Mouse (Mus musculus): ENCODE measurements around the gene 1700017B05Rik. TPM values are rescaled to one million over a fixed set of nuclear protein-coding genes. Genes with fewer than 3 reads are reported as not detected.
"Not testable (repeated sequence)": the region's sequence is repeated elsewhere in the genome, so short reads cannot be mapped to it uniquely, and the experiment has no call there.

1700017B05Rik gene
- total RNA-seq, 2 experiments from 2014 or later, result 11.5 to 16.7 TPM

DNA sequence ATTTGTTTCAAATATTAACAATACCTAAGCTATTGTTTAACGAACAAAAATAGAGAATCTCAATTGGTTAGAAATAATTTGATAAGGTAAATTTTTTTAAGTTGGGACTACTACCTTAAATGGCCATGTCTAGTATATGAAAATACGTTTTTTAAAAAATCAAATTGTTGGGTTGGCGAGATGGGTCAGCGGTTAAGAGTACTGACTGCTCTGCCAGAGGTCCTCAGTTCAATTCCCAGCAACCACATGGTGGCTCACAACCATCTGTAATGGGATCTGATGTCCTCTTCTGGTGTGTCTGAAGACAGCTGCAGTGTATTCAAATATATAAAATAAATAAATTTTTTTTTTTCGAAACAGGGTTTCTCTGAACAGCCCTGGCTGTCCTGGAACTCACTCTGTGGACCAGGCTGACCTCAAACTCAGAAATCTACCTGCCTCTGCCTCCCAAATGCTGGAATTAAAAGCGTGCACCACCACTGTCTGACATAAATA, 35.7 kb downstream of the 1700017B05Rik start:
- intact Hi-C loops (cut with DNase I), result loop anchor here (10.0 kb wide), 1 partner anchor 332 kb away; no protein-coding TSS in a partner anchor
- not testable (repeated sequence) for DNase-seq (ENCODE audit: low spot score in 2 of 2)

DNA sequence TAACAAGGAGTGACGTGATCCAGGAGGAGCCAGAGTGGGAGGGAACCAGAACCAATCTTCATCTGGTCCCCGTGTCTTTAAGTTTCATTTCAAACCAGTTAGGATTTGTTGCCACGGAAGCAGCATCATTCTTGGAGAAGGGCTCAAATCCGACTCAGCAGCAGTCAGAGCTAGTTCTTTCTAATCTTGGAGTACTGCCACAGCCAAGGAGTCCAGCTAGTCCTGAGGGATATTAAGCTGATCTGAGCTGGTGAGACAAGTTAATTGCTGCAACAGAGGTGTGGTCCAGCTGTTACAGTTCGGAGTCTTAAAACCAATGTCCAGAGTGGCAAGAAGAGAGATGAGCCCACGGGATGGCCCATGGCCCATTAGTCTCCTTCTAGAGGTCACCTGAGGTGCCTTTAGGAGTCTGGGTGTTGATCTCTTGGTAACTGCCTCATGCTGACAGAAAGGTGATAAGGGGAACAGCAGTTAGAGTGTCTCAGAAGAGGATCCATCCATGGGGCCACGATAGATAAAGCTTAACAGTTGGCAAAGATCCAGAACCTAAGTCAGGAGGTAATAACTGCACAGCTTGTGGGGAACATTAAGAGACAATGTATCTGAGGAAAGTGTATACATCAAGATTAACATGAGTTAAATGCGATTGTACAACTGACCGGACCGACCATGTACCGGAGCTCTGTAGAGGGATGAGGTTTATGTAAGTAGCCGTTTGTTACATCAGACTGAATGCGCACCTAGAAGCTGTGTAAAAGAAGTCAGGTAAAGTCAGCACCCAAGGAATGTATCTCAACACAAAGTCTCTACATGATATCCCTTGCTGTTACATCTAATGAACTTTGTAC, 36.4 kb downstream of the 1700017B05Rik start:
- DNase-seq (ENCODE audit: low spot score in 2 of 2), result peak in 1 of 2 experiments; percentile 18
- intact Hi-C loops (cut with DNase I), result loop anchor here (10.0 kb wide), 1 partner anchor 331 kb away; no protein-coding TSS in a partner anchor

DNA sequence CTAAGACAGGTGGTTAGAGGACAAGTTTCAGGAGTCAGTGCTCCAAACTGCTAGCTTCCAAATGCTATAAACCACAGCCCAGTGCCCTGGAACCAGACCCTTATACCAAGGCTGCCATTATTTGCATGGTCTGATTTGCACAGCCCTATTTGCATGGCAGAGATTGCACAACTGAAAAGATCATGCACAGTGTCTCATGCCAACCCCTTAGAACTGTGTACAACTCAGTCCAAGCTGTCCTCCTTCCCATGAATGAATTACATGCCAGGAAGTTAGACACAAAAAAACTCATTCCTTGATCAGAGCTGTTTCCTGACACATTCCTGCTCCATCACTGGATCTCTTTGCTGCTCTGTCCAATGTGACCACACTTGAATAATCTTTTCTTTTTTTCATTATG, 39.1 kb downstream of the 1700017B05Rik start:
- intact Hi-C loops (cut with DNase I), result loop anchor here (10.0 kb wide), 1 partner anchor 329 kb away; no protein-coding TSS in a partner anchor
- no peak for DNase-seq (ENCODE audit: low spot score in 2 of 2)

DNA sequence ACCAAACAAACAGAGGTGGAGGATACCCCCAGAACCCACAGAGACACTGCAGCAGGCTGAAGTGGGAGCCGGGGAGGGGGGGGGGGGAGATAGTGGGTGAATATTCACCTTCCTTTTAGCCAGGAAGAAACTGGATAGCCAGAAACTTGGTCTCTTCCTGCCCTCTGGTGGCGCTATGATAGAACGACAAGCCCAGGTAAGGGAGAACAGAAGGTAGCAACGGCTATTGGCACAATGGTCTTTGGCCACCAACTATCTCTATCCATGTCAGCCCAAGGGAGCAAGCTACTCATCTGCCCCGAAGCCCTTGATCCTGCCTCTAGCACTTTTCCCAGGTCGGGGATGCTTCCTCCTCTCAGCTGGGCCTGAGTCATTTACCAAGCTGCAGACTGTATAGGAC, 42.1 kb downstream of the 1700017B05Rik start:
- intact Hi-C loops (cut with DNase I), result loop anchor here (10.0 kb wide), 1 partner anchor 326 kb away; no protein-coding TSS in a partner anchor

DNA sequence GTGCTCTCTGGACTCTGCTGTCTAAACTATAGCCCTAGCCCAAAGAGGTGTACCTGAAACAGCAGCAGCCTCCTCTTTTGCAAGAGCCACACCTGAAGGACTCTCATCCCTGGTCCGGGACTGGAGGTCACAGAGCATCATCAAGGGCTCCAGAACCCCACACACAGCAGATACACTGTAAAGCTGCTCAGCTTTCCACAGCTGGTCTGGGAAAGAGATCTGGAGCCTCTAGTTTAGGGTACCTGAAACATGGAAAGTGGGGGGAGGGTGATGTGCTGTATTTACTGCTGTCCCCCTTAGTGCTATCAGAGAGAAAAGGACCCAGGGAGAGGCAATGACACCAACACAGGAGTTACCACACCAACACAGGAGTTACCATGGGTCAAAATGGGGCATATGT, 42.9 kb downstream of the 1700017B05Rik start:
- intact Hi-C loops (cut with DNase I), result loop anchor here (5.0 kb wide), 1 partner anchor 57 kb away; no protein-coding TSS in a partner anchor

More for the DNA sequence above, 42.1 kb downstream of the 1700017B05Rik start:
- DNase-seq (ENCODE audit: low spot score in 2 of 2), result peak; percentile 23 to 61

DNA sequence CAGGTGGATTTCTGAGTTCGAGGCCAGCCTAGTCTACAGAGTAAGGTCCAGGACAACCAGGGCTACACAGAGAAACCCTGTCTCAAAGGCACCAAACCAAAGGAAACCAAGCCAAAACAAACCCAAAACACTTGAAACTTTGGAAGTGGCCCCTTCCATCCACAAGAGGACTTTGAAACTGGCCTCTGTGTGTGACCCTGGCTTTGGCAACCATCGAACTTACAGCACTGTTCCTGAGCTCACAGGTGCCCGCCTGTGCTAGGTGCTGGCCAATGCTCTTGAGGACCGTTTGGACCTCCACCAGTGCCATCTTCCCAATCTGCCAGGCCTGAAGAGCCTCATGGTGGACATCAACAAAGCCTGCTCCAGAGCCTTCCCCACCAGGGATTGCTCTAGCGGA, 43.6 kb downstream of the 1700017B05Rik start:
- intact Hi-C loops (cut with DNase I), result loop anchor here (5.0 kb wide), 1 partner anchor 56 kb away; no protein-coding TSS in a partner anchor
- DNase-seq (ENCODE audit: low spot score in 2 of 2), result no peak

More for the DNA sequence above, 42.9 kb downstream of the 1700017B05Rik start:
- no peak for DNase-seq (ENCODE audit: low spot score in 2 of 2)

DNA sequence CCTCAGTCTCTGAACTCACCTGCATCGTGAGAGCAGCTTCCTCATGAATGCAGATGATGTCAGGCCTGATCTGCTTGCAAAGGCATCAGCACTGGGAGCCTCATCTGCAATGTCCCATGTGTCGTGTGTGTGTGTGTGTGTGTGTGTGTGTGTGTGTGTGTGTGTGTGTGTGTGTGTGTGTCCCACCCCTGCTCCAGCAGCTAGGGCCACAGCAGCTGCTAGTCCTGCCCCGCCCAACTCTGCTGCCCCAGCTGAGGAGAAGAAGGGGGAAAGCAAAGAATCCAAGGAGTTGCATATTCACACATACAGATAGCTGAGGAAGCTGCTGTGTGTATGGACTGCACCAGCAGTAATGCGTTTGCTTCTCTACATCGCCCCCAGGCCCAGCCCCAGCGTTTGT, 45.2 kb downstream of the 1700017B05Rik start:
- intact Hi-C loops (cut with DNase I), result loop anchor here (5.0 kb wide), 1 partner anchor 55 kb away; no protein-coding TSS in a partner anchor
- DNase-seq (ENCODE audit: low spot score in 2 of 2), result no peak

DNA sequence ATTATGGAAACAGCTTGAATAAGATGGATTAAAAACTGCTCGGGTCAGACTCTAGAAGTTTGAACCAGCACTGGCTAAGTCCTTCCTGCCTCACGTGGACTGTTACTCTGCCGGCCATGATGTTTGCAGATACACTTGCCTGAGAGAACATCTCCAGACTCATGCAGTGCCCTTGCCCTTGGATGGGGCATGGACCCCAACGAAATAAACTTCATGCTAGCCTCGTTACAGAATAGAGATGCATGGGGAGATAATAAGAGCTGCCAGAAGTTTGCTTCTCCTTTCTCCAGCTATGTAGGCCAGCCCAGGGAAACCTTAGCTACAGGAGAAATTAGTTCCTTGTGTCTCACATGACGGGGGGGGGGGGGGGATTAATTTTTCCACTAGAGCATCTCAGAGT, 47.9 kb downstream of the 1700017B05Rik start:
- DNase-seq (ENCODE audit: low spot score in 2 of 2), result no peak
- intact Hi-C loops (cut with DNase I), result loop anchor here (5.0 kb wide), 1 partner anchor 218 kb away; no protein-coding TSS in a partner anchor

DNA sequence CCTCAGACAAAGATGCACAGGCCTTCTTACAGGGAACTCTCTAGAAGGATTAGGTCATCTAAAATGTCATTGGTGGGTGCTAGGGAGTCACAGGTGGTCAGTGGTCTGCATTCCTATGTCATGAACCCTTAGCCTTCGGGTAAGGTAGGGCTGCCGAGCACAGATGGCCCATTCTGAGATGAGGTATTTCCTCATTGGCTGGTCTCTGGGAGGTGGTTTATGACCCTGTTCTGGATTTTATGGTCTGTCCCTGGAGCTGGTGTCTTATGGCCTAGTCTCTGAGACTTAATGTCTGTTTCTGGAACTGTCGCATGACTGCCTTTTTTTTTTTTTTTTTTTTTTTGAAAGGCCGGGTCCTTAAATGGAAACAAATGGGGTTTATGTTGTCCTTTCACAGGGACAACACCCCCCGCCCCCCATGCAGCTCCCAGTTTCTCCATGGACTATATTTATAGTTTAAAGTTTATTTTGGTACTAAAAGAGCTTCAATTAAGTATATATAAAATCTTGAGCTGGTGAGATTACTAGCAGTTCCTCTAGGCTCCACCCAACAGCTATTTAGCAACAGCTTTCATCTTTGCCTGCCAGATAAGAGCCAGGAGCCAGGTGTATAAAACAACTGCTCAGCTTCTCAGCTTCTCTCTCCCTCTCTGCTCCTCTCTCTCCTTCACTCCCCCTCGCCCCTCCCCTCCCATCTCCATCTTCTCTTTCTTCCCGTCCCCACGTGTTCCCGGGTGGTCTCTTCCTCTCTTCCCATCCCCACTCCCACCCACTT, 49.8 kb downstream of the 1700017B05Rik start:
- intact Hi-C loops (cut with DNase I), result loop anchor here (5.0 kb wide), 1 partner anchor 220 kb away; no protein-coding TSS in a partner anchor

DNA sequence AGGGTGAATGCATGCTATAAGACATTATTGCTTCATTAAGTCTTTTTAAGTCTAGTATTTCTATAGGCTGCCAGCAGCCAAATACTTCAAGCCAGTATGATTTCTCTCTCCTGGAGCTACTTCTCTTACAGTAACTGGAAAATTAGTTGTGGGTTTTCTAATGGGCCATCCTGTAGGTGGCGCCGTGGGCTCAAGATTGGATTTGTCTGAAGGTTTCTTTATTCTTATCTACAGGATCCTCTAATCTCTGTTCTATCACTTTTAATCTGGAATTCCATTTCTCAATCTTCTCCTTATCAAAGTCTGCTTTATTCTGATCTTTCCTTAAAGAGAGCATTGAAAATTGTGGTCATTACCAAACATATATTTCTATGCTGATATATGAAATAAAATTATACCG, 53.1 kb downstream of the 1700017B05Rik start:
- peak; percentile 22 to 53 for DNase-seq (ENCODE audit: low spot score in 2 of 2)
- intact Hi-C loops (cut with DNase I), result loop anchor here (10.0 kb wide), 1 partner anchor 305 kb away; no protein-coding TSS in a partner anchor

More for the DNA sequence above, 49.8 kb downstream of the 1700017B05Rik start:
- no peak for DNase-seq (ENCODE audit: low spot score in 2 of 2)

DNA sequence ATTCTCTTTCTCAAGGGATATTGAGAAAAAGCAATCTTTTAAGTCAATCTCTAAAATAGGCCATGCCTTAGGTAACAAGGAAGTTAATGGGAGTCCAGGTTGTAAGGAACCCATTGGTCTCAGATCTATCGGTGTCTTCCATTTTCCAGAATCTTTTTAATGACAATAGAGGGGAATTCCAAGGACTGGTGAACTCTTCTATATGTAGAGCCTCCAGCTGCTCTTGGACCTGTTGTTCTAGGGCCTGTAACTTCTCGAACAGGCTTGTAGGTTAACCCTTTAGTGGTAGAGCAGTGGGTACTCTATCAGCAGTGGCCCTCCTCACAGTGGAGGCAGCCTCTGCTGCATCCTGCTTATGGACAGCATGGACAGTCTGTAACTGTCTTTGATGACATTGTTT, 55.5 kb downstream of the 1700017B05Rik start:
- DNase-seq (ENCODE audit: low spot score in 2 of 2), result no peak
- intact Hi-C loops (cut with DNase I), result loop anchor here (10.0 kb wide), 1 partner anchor 308 kb away; no protein-coding TSS in a partner anchor

DNA sequence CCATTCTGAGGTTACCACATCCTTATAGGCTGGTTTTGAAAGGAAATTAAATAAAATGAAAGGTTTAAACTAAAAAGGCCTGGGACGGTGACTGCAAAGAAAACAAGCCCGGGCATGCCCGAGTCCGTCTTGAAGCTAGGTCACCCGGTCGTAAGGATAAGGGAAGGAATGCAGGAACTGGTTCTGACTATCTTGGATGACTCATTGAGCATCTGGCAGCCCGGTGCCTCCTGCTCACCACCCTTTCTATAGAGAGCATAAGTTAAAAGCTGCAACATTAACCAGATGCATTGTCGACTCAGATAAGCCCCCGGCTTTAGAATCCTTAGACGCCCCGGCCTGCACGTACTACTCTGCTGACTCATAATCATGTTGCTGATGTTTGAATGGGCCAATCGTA, 58.8 kb downstream of the 1700017B05Rik start:
- DNase-seq (ENCODE audit: low spot score in 2 of 2), result not testable (repeated sequence)
- intact Hi-C loops (cut with DNase I), result loop anchor here (10.0 kb wide), 1 partner anchor 311 kb away; no protein-coding TSS in a partner anchor

Other genes with a start within 250 kb of the 1700017B05Rik start
- gene Sin3a, start 190.6 kb downstream of the 1700017B05Rik start, total RNA-seq (2021), result 10 to 100 TPM; 27.1 to 28.5 TPM
- gene Man2c1, start 131.9 kb downstream of the 1700017B05Rik start, total RNA-seq (2021), result 100 to 1,000 TPM; 112 to 126 TPM
- 1 to 10 TPM; 9.4 to 9.8 TPM for gene Neil1, start 114.3 kb downstream of the 1700017B05Rik start, total RNA-seq (2021)
- 10 to 100 TPM; 88.0 to 91.2 TPM for gene Commd4, start 104.3 kb downstream of the 1700017B05Rik start, total RNA-seq (2021)
- gene Trcg1, start 26.1 kb downstream of the 1700017B05Rik start, total RNA-seq (2021), result not detected
- 10 to 100 TPM; 14.4 to 14.7 TPM for gene Ppcdc, start 177.5 kb upstream of the 1700017B05Rik start, total RNA-seq (2021)
- 100 to 1,000 TPM; 414 to 420 TPM for gene Scamp5, start 205.4 kb upstream of the 1700017B05Rik start, total RNA-seq (2021)
- 10 to 100 TPM; 15.2 to 16.4 TPM for gene Rpp25, start 241.4 kb upstream of the 1700017B05Rik start, total RNA-seq (2021)